Mouse (Mus musculus): ENCODE measurements at regions not wholly inside any gene's neighbourhood (a gene's known extent, or its start where the extent isn't known, plus 50 kb on each side); places are given as distances from the start of the nearest gene placed in this dataset.

DNA sequence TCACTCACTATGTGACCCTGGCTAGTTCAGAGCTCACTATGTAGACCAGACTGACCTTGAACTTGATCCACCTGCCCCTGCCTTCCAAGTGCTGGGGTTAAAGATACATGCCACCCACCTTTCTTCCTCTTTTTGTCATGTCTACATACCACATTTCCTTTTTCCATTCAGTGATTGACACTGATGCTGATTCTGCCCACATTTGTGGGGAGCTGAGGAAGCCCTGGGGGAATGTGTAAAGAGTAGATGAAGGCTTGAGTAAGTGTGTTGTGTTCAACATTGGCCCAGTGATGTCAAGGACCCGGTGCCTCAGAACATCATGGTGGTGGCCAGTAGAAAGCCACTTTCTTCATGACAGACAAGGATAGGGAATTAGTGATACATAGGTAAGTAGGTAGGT, 201.3 kb downstream of the Rpap3 start:
- DNase-seq (ENCODE audit: low spot score), result no peak

DNA sequence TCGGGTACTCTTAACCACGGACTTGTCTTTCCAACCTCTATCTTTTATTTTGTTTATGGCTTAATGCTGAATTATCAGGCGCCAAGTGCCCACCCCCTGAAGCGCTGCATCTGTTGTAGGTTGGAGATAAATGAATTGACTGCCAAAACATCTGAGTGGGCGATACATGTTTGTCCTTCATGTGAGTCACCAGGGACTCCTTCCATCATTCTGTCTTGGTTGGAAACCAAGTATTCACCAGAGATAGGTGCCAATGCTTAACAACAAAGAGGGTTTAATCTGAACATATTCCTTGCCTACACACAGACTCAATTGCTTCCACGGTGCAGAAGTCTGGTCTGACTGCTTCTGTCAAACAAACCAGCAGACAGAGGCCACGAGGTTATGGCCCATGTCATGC, 203.6 kb downstream of the Rpap3 start:
- no peak for DNase-seq (ENCODE audit: low spot score)

DNA sequence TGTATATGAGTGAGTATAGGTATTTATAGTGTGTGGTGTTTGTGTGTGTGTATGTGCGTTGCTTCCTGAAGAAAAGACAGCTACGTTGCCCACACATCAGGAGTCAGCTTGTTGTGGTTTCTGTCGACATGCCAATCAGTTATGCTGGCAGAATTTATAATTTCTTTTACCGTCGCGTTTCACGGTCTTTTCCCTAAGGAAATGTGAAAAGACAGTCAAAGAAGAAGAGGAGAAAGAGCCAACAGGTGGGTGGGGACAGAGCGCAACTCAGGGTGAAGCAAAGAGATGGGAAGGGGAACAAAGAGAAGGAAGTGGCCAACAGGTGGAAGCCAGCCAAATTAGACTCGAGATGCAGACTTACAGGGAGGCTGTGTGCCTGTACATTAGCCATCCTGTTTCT, 204.2 kb downstream of the Rpap3 start:
- no peak for DNase-seq (ENCODE audit: low spot score)

DNA sequence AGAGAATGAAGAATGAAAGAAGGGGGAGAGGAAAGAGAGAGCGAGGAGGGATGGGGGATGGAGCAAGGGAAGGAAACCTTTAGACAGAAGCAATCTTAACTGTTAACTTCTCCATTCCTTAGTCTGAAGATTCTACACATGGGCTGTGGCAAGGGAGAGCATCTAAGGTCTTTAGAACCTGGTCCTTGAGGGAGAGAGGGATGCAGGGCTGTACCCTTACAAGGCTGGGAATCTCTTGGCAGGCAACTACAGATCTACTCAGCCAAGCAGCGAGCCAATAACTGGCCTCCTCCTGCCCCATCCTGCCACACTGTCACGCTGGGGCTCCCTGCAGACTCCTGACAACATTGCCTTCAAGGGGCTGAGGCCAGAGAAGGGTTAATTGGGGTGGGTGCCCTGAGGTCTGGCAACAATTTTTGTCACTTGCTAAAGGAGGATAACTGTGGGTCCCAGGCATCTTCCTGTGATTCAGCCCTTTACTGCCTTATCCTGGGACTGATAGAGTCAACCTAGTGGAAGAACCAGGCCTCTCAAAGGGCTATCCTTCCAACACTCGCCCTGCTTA, 205.7 kb downstream of the Rpap3 start:
- DNase-seq (ENCODE audit: low spot score), result no peak

DNA sequence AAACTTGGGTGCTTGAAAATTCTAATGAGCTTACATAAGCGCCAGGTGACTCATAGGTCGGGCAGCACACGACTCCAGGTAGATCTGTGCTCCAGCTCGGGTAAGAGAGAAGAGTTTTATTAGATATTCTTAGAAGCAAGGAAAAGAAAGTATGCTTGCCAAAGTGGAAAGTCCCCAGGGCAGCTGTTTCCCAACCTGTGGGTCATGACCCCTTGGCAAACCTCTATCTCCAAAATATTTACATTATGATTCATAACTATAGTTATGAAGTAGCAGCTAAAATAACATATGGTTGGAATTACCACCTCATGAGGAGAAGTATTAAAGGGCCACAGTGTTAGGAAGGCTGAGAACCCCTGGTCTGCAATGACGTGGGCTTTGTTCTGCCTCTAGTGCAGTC, 206.4 kb downstream of the Rpap3 start:
- no peak for DNase-seq (ENCODE audit: low spot score)

DNA sequence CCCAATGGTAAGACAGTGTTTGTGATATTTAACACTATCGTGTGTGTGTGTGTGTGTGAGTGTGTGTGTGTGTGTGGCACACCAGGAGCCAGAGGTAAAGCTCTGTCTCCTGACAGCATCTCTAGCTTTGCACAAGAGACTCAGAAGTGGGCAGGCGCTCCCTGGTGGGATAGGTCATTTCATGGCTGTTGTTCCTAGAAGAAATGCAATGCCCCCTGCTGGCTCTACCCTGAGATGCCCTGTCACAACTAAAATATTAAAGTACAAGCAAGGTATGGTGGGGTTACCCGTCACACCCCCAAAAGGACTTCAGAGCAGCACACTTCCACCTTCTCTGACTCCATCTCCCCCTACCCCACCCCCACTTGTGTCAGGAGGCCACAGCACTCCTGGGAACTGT, 207.2 kb downstream of the Rpap3 start:
- no peak for DNase-seq (ENCODE audit: low spot score)

DNA sequence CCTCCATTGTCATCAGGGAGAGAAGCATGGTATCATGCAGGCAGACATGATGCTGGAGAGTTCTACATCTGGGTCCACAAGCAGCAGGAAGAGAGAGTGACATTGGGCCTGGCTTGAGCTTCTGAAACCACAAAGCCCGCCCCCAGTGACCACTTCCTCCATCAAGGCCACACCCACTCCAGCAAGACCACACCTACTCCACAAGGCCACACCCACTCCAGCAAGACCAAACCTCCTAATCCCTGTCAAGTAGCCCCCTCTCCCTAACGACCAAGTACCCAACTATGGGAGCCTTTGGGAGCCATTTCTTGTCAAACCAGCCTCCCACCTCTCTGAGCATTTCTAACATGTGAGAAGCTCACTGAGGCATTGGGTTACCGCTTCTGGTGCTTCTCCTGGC, 209.6 kb downstream of the Rpap3 start:
- DNase-seq (ENCODE audit: low spot score), result no peak

DNA sequence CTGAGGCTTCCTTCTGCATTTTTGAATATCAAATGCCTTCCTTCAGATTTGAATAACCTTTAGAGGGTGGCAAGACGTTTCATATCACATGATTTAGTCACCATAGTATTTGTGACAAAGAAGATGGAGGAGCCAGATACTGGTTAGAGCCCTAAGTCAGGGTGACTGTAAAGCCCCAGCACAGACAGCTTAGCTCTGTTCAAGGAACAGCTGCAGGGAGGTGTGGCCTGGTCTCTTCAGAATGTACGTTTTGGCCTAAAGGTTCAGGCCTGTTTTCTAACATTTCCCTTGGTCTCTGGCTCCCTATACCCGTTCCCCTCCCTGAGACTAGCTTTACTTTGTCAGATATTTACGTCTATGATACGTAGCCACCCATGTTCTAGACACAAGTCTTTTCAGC, 212.3 kb downstream of the Rpap3 start:
- DNase-seq (ENCODE audit: low spot score), result no peak

DNA sequence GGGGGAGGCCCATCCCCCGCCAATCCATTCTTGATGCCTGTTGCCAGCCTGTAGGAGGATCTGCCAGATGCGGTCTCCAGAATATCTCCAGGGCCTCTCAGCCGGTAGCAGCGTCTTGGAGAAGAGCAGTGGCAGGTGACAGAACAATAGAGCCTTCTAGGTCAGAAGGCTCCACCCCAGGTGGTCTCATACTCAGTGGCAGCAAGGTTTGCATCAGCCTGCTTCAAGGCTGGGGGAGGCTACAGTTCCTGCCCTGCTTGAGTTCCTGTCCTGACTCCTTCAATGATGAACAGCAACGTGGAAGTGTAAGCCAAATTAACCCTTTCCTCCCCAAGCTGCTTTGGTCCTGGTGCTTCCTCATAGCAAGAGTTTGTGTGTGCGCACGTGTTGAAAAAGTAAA, 213.8 kb downstream of the Rpap3 start:
- no peak for DNase-seq (ENCODE audit: low spot score)

DNA sequence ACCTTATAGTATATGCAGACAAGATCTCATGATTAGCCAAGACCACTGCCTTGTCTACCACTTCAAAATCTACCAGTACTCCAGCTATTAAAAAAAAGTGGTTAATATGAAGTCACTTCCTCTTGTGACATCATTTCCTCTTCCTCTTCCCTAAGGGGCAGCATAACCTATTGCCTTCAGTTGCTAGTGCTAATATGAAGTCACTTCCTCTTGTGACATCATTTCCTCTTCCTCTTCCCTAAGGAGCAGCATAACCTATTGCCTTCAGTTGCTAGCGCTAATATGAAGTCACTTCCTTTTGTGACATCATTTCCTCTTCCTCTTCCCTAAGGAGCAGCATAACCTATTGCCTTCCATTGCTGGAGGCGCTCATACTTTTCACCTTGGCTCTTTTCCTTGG, 218.2 kb downstream of the Rpap3 start:
- no peak for DNase-seq (ENCODE audit: low spot score)

DNA sequence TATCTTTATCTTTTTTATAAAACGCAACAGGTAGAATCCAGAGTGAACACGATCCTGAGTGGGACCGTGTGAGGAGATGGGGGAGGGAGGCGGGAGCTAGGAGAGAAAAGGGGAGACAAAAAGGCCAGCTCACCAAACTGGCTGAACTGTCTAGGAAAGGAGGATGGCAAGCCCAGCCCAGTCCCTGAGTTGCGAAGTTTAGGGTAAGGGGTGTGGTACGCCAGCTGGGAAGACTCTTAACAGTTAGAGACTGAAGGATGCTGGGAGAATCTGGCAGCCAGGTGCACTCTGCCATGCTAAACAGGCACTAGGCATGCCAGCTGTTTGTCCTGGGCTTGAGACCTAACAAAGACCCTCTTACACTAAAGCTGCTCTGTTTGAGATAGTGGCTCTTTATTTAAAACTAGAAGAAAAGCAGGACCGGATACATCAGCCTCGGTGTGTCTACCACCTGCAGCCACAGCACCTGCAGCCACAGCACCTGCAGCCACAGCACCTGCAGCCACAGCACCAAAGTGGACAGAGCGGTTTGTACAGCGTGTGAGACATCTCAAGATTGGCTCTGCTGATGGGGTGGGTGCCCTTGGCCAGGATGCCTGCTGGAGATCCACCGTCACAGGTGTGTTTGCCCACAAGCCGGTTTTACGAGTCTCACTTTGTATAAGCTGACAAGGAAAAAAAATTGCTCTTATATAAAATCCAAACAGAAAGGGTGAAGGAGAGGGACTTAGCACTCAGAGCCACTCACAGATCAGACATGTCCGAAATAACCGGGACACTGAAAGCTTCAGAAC, 225.1 kb upstream of the Amigo2 start:
- no peak for DNase-seq (ENCODE audit: low spot score)

DNA sequence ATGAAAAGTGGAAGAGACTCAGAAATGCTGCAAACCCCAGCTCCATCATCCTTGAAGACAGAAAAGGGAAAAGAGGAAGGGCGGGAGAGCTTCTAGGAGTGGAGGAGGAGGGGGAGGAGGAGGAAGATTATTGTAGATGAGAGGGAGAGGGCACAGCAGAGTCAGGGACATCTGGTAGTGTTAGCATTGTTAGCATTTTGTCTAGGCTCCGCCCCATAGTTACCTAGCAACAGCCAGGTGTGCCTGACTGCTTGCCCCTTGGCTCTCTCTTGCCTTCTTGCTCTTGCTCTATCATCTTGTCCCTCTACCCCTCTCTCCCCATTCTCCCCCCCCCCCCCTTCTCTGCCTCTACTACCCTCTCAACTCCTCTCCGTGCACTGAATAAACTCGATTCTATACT, 224.4 kb upstream of the Amigo2 start:
- no peak for DNase-seq (ENCODE audit: low spot score)

DNA sequence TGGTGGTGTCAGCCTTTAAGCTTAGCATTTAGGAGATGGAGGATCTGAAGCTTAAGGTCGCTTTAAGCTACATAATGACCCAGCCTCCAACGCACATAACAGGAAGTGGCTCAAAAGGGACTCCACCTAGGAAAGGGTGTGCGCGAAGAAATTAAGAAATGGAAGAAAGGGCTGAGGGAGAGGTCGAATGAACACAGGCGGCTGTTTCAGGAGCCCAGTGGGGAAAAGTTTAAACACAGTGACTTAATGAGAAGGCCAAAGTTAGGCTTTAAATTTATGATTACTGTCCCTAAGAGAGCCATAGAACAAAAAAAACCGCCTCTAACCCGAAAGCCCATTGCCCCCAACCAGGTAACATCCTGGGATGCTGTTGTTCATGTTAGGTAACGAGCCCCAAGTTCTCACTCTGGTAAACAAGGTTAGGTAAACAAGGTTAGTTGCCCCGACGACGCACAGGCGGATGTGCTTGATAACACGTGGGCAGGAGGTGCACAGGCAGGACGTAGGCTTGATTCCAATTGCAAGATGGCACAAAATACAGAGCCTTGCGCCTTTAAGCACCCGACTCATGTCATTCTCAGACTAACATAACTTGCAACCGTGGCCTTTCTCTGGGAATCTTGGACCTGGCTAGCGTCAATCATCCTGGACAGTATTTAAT, 222.7 kb upstream of the Amigo2 start:
- DNase-seq (ENCODE audit: low spot score), result no peak

DNA sequence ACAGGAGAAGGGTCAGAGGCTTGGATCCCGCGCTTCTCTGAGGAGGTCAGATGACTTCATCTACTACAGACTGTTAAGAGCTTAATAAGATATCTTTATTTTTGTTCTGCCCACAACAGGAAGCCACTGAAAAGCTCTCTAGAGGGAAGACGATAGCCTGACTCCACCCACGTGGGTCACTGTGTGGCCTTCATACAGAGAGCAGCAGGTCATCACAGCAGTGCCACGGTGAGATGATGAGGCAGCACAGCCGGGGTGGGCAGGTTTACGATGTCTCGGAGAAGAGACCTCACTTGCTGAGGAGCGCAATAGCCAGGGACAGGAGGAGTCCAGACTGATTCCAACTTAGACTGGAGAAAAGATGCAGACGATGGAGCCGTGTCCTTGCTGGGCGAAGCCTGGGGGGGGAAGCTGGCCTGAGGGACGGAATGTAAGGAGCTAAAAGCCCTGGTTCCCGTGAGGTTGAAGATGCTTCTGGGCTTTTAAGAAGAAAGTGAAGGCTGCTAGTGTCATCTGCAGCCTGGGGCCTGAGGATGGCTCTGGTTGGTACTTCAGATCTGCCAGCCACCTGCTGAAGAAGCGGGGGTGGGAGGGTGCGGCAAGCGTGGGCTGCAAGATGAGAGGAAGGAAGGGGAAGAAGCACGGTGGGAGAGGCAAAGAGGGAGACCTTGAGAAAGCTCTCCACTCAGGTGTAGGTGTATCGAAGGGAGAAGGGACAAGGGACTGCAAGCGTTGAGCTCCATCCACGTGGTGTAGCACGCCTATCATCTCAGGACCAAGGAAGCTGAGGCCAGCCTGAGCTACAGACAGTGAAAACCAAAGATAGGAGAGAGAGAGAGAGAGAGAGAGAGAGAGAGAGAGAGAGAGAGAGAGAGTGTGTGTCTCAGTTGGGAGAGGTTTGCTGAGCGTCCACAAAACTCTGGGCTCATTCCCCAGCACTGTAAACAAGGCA, 221.9 kb upstream of the Amigo2 start:
- DNase-seq (ENCODE audit: low spot score), result no peak

DNA sequence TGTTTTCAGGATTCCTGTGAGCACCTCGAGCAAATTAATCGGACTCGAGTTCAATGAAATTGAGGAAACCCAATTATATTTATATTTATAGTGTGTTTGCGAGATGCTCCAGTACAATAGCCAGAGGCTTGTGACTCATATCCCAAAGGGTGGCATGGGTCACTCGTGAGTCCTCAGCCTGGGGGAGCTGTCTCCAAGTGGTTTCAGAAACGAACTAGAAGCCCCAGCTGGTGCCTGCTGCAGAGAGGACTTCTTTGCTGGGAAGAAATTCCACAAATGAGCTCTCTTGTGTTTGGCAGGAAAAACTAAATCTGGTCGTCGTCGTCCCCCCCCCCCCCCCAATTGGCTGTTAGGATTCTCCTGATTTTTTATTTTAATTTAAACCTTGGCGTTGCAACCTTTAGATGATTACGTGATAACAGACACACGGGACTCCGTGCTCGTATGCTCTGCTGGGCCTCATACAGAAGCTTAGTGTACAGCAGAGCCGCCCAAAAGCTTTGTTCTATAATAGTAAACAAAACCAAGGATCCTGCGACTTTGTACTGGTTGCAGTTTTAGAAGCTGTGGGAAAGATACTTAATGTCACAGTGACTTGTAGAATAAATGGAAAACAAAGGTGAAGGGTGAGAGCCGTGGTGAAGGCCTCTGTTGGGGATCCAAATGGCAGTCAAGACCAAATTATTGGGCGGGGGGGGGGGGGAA, 220.8 kb upstream of the Amigo2 start:
- no peak for DNase-seq (ENCODE audit: low spot score)

DNA sequence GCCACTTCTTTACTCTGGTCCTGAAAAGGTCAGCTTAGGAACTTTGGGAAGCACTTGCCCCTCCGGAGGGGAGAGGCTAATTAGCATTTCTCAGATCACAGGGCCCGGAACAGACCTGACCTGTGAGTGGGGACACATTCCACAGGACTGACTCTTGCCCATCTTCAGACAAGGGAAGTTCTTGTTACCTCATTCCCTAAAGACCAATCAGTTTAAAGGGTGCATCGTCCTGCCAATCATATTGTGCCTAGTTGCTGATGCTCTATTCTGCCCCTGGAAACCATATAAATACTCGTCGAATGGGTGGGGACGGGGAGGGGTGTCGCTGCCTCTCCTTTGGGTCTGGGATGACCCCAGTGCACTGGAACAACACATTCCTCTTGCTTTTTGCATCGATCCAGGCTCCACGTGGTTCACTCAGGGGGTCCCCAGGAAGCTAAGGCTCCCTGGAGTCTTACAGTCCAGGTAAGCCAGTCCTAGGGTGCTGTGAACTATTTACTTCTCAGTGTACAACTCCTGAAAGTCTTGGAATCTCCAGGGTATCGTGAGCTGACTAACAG, 219.9 kb upstream of the Amigo2 start:
- no peak for DNase-seq (ENCODE audit: low spot score)

DNA sequence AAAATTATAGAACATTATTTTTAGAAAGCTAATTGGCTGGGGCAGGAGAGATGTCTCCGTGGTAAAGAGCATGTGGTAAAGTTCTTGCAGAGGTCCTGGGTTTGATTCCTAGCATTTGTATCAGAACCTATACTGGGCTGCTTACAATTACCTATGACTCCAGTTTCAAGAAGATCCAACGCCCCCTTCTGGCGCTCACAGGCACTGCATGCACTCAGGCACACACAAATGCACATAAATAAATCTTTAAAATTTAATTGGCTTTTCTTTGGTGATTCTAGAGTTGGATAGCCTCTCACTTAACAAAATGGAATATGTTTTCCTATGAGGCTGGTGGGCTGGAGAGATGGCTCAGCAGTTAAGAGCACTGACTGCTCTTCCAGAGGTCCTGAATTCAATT, 219.0 kb upstream of the Amigo2 start:
- DNase-seq (ENCODE audit: low spot score), result no peak

DNA sequence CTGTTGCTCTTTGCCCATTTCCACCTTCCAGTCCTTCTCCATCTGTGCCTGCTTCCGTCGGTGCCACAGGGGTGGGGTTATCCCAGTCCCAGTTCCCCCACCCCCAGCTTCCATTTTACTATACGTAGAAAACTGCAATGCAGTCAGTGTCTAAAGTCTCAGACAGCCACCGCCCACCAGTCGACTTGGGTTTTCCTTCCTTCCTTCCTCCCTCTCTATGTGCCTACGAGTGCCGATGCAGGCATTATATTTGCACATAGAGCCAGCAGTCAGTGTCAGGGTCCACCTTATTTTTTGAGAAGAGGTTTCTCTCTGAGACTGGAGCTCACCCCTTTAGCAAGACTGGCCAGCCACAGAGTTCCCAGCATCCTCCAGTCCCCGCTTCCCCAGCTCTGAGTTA, 218.3 kb upstream of the Amigo2 start:
- DNase-seq (ENCODE audit: low spot score), result no peak

DNA sequence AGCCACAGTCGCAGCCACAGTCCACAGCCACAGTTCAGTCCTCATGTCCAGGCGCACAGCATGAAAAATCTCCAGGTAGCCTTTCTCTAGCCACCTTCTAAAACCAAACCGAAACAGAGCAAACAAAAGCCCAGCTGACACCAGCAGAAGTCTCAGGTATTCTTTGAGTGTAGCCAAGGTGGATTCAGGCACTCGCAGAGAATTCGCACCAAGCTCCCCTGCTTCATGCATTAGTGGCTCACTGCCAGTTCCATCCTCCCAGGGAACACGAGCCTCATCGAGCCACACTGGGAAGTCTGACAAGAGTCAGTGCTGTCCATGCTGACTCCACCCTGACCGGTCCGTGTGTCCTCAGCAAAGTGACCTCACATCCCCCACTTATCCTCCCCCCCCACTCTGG, 217.7 kb upstream of the Amigo2 start:
- no peak for DNase-seq (ENCODE audit: low spot score)

DNA sequence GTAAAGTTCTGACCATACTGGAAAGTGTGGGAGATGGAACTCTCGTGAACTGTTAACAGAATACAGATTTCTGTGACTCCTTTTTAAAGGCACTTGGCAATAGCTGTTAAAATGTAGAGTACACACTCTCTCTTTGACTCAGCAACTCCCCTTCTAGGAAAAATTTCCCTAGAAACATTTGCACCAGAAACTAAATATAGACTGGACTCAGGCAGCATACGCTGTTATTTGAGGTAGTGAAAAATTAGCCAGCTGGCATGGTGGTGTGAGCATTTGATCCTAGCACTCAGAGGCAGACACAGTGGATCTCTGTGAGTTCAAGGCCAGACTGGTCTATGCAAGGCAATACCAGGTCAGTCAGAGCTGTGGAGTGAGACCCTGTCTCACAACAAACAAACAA, 215.5 kb upstream of the Amigo2 start:
- DNase-seq (ENCODE audit: low spot score), result no peak

DNA sequence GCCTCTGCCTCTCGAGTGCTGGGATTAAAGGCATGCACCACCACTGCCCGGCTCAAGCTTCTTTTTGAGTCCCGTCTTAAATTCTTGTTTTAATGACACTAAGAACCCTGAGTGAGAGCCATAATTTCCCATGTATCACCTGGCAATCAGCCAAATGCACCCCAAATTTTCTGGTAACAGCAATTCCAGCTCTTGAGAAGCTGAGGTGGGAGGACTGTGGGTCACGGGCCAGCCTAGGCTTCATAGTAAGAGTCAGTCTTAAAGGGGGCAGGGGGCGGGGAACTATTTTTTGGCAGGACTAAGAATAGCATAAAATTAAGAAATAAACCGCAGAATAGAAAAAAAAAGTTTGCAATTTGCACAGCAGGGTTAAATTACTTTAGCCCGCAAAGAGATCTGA, 214.9 kb upstream of the Amigo2 start:
- no peak for DNase-seq (ENCODE audit: low spot score)

DNA sequence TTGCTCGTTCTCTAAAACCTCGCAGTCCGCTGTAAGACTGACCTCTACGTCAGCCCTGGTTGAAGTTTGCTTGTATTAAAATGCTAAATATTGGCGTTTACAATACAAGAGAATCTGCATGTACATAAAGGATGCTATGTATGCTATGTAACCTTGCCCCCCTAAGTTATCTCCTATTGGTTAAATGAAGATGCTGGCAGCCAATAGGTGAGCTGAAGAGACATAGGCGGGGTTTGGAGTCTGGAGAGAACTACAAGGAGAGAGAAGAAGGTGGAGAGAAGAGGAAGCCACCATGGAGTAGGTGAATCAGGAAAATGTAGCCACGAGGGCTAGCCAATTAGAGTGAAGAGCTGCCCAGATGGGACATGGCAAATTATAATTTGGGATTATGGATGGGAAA, 214.0 kb upstream of the Amigo2 start:
- no peak for DNase-seq (ENCODE audit: low spot score)
